Mouse (Mus musculus): Measurements from ENCODE around the gene Lxn. TPM values are rescaled to one million over a fixed set of nuclear protein-coding genes. Genes with fewer than 3 reads are reported as not detected.
A peak's percentile ranks its signal among the peaks of the same experiment; 100 is the strongest.

The Lxn gene
- polyA plus RNA-seq, 1 experiment from 2014 or later = 197 TPM

DNA sequence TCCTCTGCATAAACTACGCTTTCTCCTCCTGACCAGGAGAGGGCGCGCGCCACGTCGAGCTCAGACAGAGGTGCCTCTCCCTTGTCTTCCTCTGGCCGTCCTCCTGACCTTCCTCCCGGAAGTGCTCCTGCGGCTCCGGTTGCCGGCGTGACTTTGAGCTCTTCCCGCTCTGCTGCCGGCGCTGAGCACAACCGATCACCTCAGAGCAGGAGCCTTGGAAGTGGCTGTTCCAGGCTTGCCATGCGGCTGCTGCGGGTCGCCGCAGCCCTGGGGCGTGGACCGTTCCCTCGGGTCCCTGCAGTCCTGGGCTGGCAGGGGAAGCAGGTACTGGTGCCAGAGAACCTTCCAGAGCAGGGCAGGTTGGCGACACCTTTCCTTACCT, 33.7 kb downstream of the Lxn start, which contains the start of gene Gfm1:
Gene Gfm1, plus strand, starts transcription at position 98 of the 382 bp plus-strand sequence.
- peak; percentile 92 for TF ChIP-seq CTCF (IDR thresholded peaks at IDR 0.05; ENCODE audit: low read depth)
- Histone ChIP-seq H3K9ac (peak within 1 kb of the TSS; percentile 85), H3K4me2 (peak within 1 kb of the TSS; percentile 77), H3K4me3 (ENCODE audit: low read depth, low read length) (peak within 1 kb of the TSS; percentile 94), H3K27me3 (ENCODE audit: insufficient read depth, low read length) (no peaks in the 10 kb centered on the region), H3K36me3 (ENCODE audit: insufficient read depth) (peaks cover 25% of the 10 kb centered on the region), H3K27ac (ENCODE audit: low read depth) (peak within 1 kb of the TSS; percentile 30; the same call in 1 of the 2 replicates), H3K9me3 (ENCODE audit: low read depth, low read length) (no peaks in the 10 kb centered on the region), H3K4me1 (ENCODE audit: insufficient read depth) (peaks cover 3% of the 10 kb centered on the region; the same call in 1 of the 2 replicates)
- DNase-seq (peak; percentile 90), ATAC-seq (ENCODE audit: insufficient read depth) (peak; percentile 98)
- under 1% methylated on average over 24 of the region's 24 CpGs for WGBS

DNA sequence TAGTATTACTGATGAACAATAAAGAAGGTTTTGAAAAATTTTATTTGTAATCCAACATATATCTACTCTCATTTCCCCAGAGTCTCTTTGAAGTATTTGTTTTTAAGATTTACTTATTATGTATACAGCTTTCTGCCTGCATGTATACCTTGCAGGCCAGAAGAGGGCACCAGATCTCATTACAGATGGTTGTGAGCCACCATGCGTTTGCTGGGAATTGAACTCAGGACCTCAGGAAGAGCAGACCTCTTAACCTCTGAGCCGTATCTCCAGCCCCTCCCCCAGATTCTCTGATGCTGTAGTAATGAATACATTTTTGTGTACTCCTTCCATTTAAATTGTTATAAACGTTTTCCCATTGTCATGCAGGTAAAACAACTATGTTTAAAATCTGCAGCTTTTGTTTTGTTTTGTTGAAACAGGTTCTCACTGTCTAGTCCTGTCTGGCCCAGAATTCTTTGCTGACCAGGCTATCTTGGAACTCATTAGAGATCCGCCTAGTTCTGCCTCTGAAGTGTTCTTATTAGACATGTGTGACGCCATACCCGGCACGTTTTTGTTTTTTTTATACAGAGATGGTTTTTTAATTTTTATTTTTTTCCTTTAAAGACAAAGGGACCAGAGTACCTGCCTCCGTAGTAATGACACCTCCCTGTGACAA, 34.3 kb downstream of the Lxn start:
- no peaks in the 10 kb centered on the region for H3K9me3 ChIP-seq (ENCODE audit: low read depth, low read length)
- DNase-seq (no peak), ATAC-seq (ENCODE audit: insufficient read depth) (peak; percentile 83; the same call in 1 of the 2 replicates)
- TF ChIP-seq CTCF (IDR thresholded peaks at IDR 0.05; ENCODE audit: low read depth) = no peak
- peak overlapping the region; percentile 94 for H3K4me3 ChIP-seq (ENCODE audit: low read depth, low read length)
- peaks cover 23% of the 10 kb centered on the region for H3K36me3 ChIP-seq (ENCODE audit: insufficient read depth)
- whole genome bisulfite sequencing = 30% methylated on average over 8 of the region's 8 CpGs
- no peak overlapping the region; the same call in 1 of the 2 replicates for H3K9ac ChIP-seq
- no peaks in the 10 kb centered on the region for H3K27me3 ChIP-seq (ENCODE audit: insufficient read depth, low read length)
- peaks cover 3% of the 10 kb centered on the region; the same call in 1 of the 2 replicates for H3K4me1 ChIP-seq (ENCODE audit: insufficient read depth)
- H3K4me2 ChIP-seq = peak overlapping the region; percentile 77
- H3K27ac ChIP-seq (ENCODE audit: low read depth) = no peak overlapping the region

Other genes with a start within 250 kb of the Lxn start
- 17.1 and 23.6 TPM in 2 replicates for gene Mlf1, start 89.8 kb downstream of the Lxn start, polyA plus RNA-seq (2014; fragmentation: Nextera tagmentation; extraction: Ambion mirVana)
- gene Gm17402, start 88.8 kb downstream of the Lxn start, polyA plus RNA-seq (2014; fragmentation: Nextera tagmentation; extraction: Ambion mirVana) = not detected in 2 replicates
- gene Gfm1, start 33.8 kb downstream of the Lxn start, polyA plus RNA-seq (2014; fragmentation: Nextera tagmentation; extraction: Ambion mirVana) = 45.9 and 51.5 TPM in 2 replicates
- gene Rarres1, start 51.6 kb upstream of the Lxn start, polyA plus RNA-seq (2014; fragmentation: Nextera tagmentation; extraction: Ambion mirVana) = 5.1 and 7.0 TPM in 2 replicates
- 54.4 and 54.8 TPM in 2 replicates for gene Mfsd1, start 118.8 kb upstream of the Lxn start, polyA plus RNA-seq (2014; fragmentation: Nextera tagmentation; extraction: Ambion mirVana)